Mouse (Mus musculus): ENCODE measurements around the gene Parm1. TPM values are rescaled to one million over a fixed set of nuclear protein-coding genes. Genes with fewer than 3 reads are reported as not detected.
A peak's percentile ranks its signal among the peaks of the same experiment; 100 is the strongest.

The Parm1 gene
- polyA plus RNA-seq, 1 experiment, result 18.3 TPM

- no peak overlapping the region for H3K4me3 ChIP-seq (replicated peaks; ENCODE audit: insufficient read depth, low read depth, low read length)
- no peak overlapping the region for H3K27ac ChIP-seq (ENCODE audit: insufficient read depth, low read length)
- no peaks in the 10 kb centered on the region for H3K4me1 ChIP-seq (ENCODE audit: control insufficient read depth, insufficient read depth, low read length)
- 57% methylated on average over 4 of the region's 4 CpGs for WGBS
- H3K27me3 ChIP-seq (ENCODE audit: control insufficient read depth, insufficient read depth, low read length), result no peaks in the 10 kb centered on the region
- TF ChIP-seq POLR2A (IDR thresholded peaks at IDR 0.05; ENCODE audit: borderline replicate concordance, insufficient read depth, low read length) (no peak), CTCF (IDR thresholded peaks at IDR 0.05; ENCODE audit: borderline replicate concordance, insufficient read depth, low read depth, low read length) (no peak)
- no peak for DNase-seq
Observed at GRCm38 (mm10) chr5:91618661-91619173, 101.3 kb downstream of the Parm1 start.

- no peak for DNase-seq
Observed at GRCm38 (mm10) chr5:91621197-91621596, 103.8 kb downstream of the Parm1 start.

GRCm38 (mm10) chr5:91626823-91627222 lies 109.4 kb downstream of the Parm1 start:
- no peak for TF ChIP-seq POLR2A (IDR thresholded peaks at IDR 0.05; ENCODE audit: borderline replicate concordance, insufficient read depth, low read length)
- TF ChIP-seq CTCF (IDR thresholded peaks at IDR 0.05; ENCODE audit: borderline replicate concordance, insufficient read depth, low read depth, low read length), result no peak
- 91% methylated on average over 7 of the region's 7 CpGs for WGBS
- H3K27me3 ChIP-seq (ENCODE audit: control insufficient read depth, insufficient read depth, low read length), result no peaks in the 10 kb centered on the region
- DNase-seq, result no peak
- H3K4me1 ChIP-seq (ENCODE audit: control insufficient read depth, insufficient read depth, low read length), result no peaks in the 10 kb centered on the region
- no peak overlapping the region for H3K4me3 ChIP-seq (replicated peaks; ENCODE audit: insufficient read depth, low read depth, low read length)
- H3K27ac ChIP-seq (ENCODE audit: insufficient read depth, low read length), result no peak overlapping the region

More at GRCm38 (mm10) chr5:91621197-91621596, 103.8 kb downstream of the Parm1 start:
- no peaks in the 10 kb centered on the region for H3K27me3 ChIP-seq (ENCODE audit: control insufficient read depth, insufficient read depth, low read length)
- no peaks in the 10 kb centered on the region for H3K4me1 ChIP-seq (ENCODE audit: control insufficient read depth, insufficient read depth, low read length)
- no peak overlapping the region for H3K4me3 ChIP-seq (replicated peaks; ENCODE audit: insufficient read depth, low read depth, low read length)
- 82% methylated on average over 6 of the region's 6 CpGs for WGBS
- TF ChIP-seq POLR2A (IDR thresholded peaks at IDR 0.05; ENCODE audit: borderline replicate concordance, insufficient read depth, low read length), result no peak
- TF ChIP-seq CTCF (IDR thresholded peaks at IDR 0.05; ENCODE audit: borderline replicate concordance, insufficient read depth, low read depth, low read length), result no peak
- H3K27ac ChIP-seq (ENCODE audit: insufficient read depth, low read length), result no peak overlapping the region

- no peaks in the 10 kb centered on the region for H3K27me3 ChIP-seq (ENCODE audit: control insufficient read depth, insufficient read depth, low read length)
- H3K4me1 ChIP-seq (ENCODE audit: control insufficient read depth, insufficient read depth, low read length), result no peaks in the 10 kb centered on the region
- 14% methylated on average over 5 of the region's 5 CpGs for WGBS
- TF ChIP-seq POLR2A (IDR thresholded peaks at IDR 0.05; ENCODE audit: borderline replicate concordance, insufficient read depth, low read length) (no peak), CTCF (IDR thresholded peaks at IDR 0.05; ENCODE audit: borderline replicate concordance, insufficient read depth, low read depth, low read length) (no peak)
- H3K27ac ChIP-seq (ENCODE audit: insufficient read depth, low read length), result no peak overlapping the region
- H3K4me3 ChIP-seq (replicated peaks; ENCODE audit: insufficient read depth, low read depth, low read length), result no peak overlapping the region
- DNase-seq, result peak; percentile 15 to 18
Observed at GRCm38 (mm10) chr5:91629472-91629871, 112.1 kb downstream of the Parm1 start.

- no peaks in the 10 kb centered on the region for H3K27me3 ChIP-seq (ENCODE audit: control insufficient read depth, insufficient read depth, low read length)
- TF ChIP-seq POLR2A (IDR thresholded peaks at IDR 0.05; ENCODE audit: borderline replicate concordance, insufficient read depth, low read length) (no peak), CTCF (IDR thresholded peaks at IDR 0.05; ENCODE audit: borderline replicate concordance, insufficient read depth, low read depth, low read length) (no peak)
- H3K4me1 ChIP-seq (ENCODE audit: control insufficient read depth, insufficient read depth, low read length), result no peaks in the 10 kb centered on the region
- no peak overlapping the region for H3K27ac ChIP-seq (ENCODE audit: insufficient read depth, low read length)
- 88% methylated on average over 4 of the region's 4 CpGs for WGBS
- no peak overlapping the region for H3K4me3 ChIP-seq (replicated peaks; ENCODE audit: insufficient read depth, low read depth, low read length)
- no peak for DNase-seq
Observed at GRCm38 (mm10) chr5:91651330-91651729, 133.9 kb downstream of the Parm1 start.

- no peak overlapping the region for H3K27ac ChIP-seq (ENCODE audit: insufficient read depth, low read length)
- no peak overlapping the region for H3K4me3 ChIP-seq (replicated peaks; ENCODE audit: insufficient read depth, low read depth, low read length)
- H3K4me1 ChIP-seq (ENCODE audit: control insufficient read depth, insufficient read depth, low read length), result no peaks in the 10 kb centered on the region
- no peaks in the 10 kb centered on the region for H3K27me3 ChIP-seq (ENCODE audit: control insufficient read depth, insufficient read depth, low read length)
- 64% methylated on average over 14 of the region's 14 CpGs for WGBS
- no peak for DNase-seq
- no peak for TF ChIP-seq POLR2A (IDR thresholded peaks at IDR 0.05; ENCODE audit: borderline replicate concordance, insufficient read depth, low read length)
- no peak for TF ChIP-seq CTCF (IDR thresholded peaks at IDR 0.05; ENCODE audit: borderline replicate concordance, insufficient read depth, low read depth, low read length)
Observed at GRCm38 (mm10) chr5:91653061-91653915, 135.9 kb downstream of the Parm1 start.

GRCm38 (mm10) chr5:91654331-91655048 lies 137.1 kb downstream of the Parm1 start:
- DNase-seq, result no peak
- 90% methylated on average over 3 of the region's 3 CpGs for WGBS

More at GRCm38 (mm10) chr5:91654331-91655048, 137.1 kb downstream of the Parm1 start:
- no peak overlapping the region for H3K4me3 ChIP-seq (replicated peaks; ENCODE audit: insufficient read depth, low read depth, low read length)
- H3K4me1 ChIP-seq (ENCODE audit: control insufficient read depth, insufficient read depth, low read length), result no peaks in the 10 kb centered on the region
- H3K27ac ChIP-seq (ENCODE audit: insufficient read depth, low read length), result no peak overlapping the region
- H3K27me3 ChIP-seq (ENCODE audit: control insufficient read depth, insufficient read depth, low read length), result no peaks in the 10 kb centered on the region
- TF ChIP-seq POLR2A (IDR thresholded peaks at IDR 0.05; ENCODE audit: borderline replicate concordance, insufficient read depth, low read length) (no peak), CTCF (IDR thresholded peaks at IDR 0.05; ENCODE audit: borderline replicate concordance, insufficient read depth, low read depth, low read length) (no peak)
